Mouse (Mus musculus): Measurements from ENCODE around the gene Tmem9b. TPM values are rescaled to one million over a fixed set of nuclear protein-coding genes. Genes with fewer than 3 reads are reported as not detected.

The Tmem9b gene
- polyA plus RNA-seq, 1 experiment: 14.5 TPM

DNA sequence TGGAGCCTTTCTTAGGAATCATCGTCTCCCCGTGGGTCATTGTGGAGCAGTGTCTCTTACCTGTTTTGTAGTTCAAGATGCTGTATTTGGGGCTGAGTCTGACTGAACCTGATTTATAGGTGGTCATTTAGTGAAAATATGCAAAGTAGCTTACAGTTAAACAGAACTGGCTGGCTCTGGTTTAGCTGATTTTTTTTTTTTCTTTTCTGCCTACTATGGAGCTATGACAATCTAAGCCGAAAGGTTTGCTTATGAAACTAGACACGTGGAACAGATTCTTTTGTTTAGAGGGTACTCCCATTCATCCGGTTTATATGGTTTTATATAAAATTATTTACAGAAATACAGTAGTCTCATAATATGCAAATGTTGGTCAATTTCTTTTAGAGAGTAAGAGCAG is 21.0 kb downstream of the Tmem9b start, which contains the start of gene Ascl3:
Gene Ascl3, minus strand, starts transcription at position 101 of the 400 bp plus-strand sequence.
- Histone ChIP-seq H3K27me3 (ENCODE audit: control insufficient read depth, insufficient read depth, low read length, poor library complexity, severe bottlenecking) (no peaks in the 10 kb centered on the region), H3K9ac (ENCODE audit: low read depth, poor library complexity, severe bottlenecking) (no peak within 1 kb of the TSS), H3K27ac (ENCODE audit: insufficient read depth, low read length) (no peak within 1 kb of the TSS), H3K9me3 (replicated peaks; ENCODE audit: control insufficient read depth, insufficient read depth, low read length, poor library complexity, severe bottlenecking) (no peaks in the 10 kb centered on the region), H3K4me1 (ENCODE audit: control insufficient read depth, insufficient read depth, low read length) (no peaks in the 10 kb centered on the region), H3K36me3 (ENCODE audit: control insufficient read depth, insufficient read depth, low read length, poor library complexity, severe bottlenecking) (no peaks in the 10 kb centered on the region), H3K4me3 (ENCODE audit: low read depth, low read length) (no peak within 1 kb of the TSS)
- TF ChIP-seq CTCF (IDR thresholded peaks at IDR 0.05; ENCODE audit: low read depth, low read length) (no peak), EP300 (IDR thresholded peaks at IDR 0.05; ENCODE audit: insufficient read depth, low read depth, low read length) (no peak), POLR2A (IDR thresholded peaks at IDR 0.05; ENCODE audit: insufficient read depth, low read length) (no peak)

DNA sequence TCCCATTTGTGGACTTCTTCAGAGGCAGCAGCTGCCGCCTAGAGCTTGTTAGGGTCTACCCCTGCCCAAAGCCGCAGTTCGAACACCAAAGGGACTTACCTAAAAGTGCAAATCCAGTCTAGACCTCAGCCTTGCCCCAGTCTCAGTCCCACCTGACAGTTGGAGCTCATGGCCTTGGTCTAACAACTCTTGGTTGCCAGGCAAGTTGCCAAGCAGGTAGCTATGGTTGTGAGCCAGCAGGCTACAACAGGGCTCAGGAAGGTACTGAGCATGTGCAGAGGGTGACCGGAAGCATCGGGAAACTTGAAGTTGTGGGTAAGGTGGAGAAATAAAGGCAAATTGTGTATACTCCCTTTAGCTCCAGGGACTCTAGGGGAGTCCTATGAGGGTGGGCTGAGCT is 29.0 kb downstream of the Tmem9b start, which contains the start of gene BC051019:
Gene BC051019, minus strand, starts transcription at position 154 of the 400 bp plus-strand sequence.
- Histone ChIP-seq H3K27ac (ENCODE audit: insufficient read depth, low read length) (no peak within 1 kb of the TSS), H3K4me3 (ENCODE audit: low read depth, low read length) (no peak within 1 kb of the TSS), H3K36me3 (ENCODE audit: control insufficient read depth, insufficient read depth, low read length, poor library complexity, severe bottlenecking) (no peaks in the 10 kb centered on the region), H3K4me1 (ENCODE audit: control insufficient read depth, insufficient read depth, low read length) (no peaks in the 10 kb centered on the region), H3K9me3 (replicated peaks; ENCODE audit: control insufficient read depth, insufficient read depth, low read length, poor library complexity, severe bottlenecking) (0 out of 2 replicates have a peak, but pooled peaks cover 3% of the 10 kb centered on the region), H3K27me3 (ENCODE audit: control insufficient read depth, insufficient read depth, low read length, poor library complexity, severe bottlenecking) (no peaks in the 10 kb centered on the region), H3K9ac (ENCODE audit: low read depth, poor library complexity, severe bottlenecking) (no peak within 1 kb of the TSS)
- TF ChIP-seq CTCF (IDR thresholded peaks at IDR 0.05; ENCODE audit: low read depth, low read length): no peak
- TF ChIP-seq EP300 (IDR thresholded peaks at IDR 0.05; ENCODE audit: insufficient read depth, low read depth, low read length): no peak
- no peak for TF ChIP-seq POLR2A (IDR thresholded peaks at IDR 0.05; ENCODE audit: insufficient read depth, low read length)

DNA sequence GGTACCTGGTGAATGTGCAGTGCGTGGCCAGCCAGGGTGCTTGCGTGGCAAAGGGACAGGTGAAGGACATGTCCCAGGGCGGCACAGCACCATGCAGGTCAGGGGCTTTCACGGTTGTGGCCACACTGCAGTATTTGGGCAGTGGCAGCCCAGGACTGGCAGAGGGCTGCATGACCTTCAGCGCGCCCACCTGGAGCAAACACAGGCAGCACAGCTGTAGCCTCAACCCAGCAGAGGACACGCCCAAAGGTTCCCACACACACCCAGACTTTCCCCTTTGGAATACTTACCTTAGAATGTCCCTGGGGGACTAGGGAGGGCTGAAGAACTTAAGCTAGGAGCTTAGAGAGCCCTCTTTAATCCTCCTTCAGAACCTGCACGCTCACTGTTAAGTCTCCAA is 29.6 kb downstream of the Tmem9b start:
- Histone ChIP-seq H3K4me1 (ENCODE audit: control insufficient read depth, insufficient read depth, low read length) (no peaks in the 10 kb centered on the region), H3K9ac (ENCODE audit: low read depth, poor library complexity, severe bottlenecking) (no peak overlapping the region), H3K27ac (ENCODE audit: insufficient read depth, low read length) (no peak overlapping the region), H3K36me3 (ENCODE audit: control insufficient read depth, insufficient read depth, low read length, poor library complexity, severe bottlenecking) (no peaks in the 10 kb centered on the region), H3K9me3 (replicated peaks; ENCODE audit: control insufficient read depth, insufficient read depth, low read length, poor library complexity, severe bottlenecking) (0 out of 2 replicates have a peak, but pooled peaks cover 3% of the 10 kb centered on the region), H3K4me3 (ENCODE audit: low read depth, low read length) (no peak overlapping the region), H3K27me3 (ENCODE audit: control insufficient read depth, insufficient read depth, low read length, poor library complexity, severe bottlenecking) (no peaks in the 10 kb centered on the region)
- TF ChIP-seq CTCF (IDR thresholded peaks at IDR 0.05; ENCODE audit: low read depth, low read length) (no peak), EP300 (IDR thresholded peaks at IDR 0.05; ENCODE audit: insufficient read depth, low read depth, low read length) (no peak), POLR2A (IDR thresholded peaks at IDR 0.05; ENCODE audit: insufficient read depth, low read length) (no peak)

DNA sequence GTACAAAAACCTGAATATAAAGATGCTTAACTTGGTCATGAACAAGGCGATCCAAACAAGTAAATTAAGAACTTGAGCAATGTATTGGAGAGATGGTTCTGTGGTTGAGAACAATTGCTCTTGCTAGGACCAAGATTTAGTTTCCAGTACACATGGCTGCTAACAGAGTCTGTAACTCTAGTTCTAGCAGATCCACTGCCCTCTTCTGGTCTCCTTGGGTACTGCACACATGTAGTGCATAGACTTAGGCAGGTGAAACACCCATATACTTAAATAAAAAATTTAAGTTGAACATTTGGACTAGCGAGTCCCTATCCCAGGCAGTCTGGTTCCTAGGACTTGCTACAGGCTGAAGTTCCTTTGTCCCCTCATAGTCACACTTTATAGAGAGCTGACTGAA is 30.1 kb downstream of the Tmem9b start:
- H3K36me3 ChIP-seq (ENCODE audit: control insufficient read depth, insufficient read depth, low read length, poor library complexity, severe bottlenecking): no peaks in the 10 kb centered on the region
- no peak for TF ChIP-seq POLR2A (IDR thresholded peaks at IDR 0.05; ENCODE audit: insufficient read depth, low read length)
- TF ChIP-seq EP300 (IDR thresholded peaks at IDR 0.05; ENCODE audit: insufficient read depth, low read depth, low read length): no peak
- TF ChIP-seq CTCF (IDR thresholded peaks at IDR 0.05; ENCODE audit: low read depth, low read length): no peak

DNA sequence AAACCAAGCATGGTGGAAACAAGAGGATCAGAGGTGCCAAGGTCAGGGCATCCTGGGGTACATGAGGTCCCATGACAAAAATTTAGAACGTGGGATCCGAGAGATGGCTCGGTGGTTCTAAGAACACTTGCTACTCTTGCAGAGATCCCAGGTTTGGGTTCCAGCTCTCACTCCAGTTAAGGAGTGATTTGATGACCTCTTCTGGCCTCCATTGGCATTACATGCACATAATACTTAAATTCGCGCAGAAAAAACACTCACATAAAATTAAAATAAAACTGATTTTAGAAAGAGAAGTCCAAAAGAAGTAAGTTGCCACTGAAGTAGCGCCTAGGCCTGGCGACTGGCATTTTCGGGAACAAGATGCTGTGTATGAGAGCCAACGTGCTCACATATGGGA is 33.4 kb downstream of the Tmem9b start:
- Histone ChIP-seq H3K27ac (ENCODE audit: insufficient read depth, low read length) (no peak overlapping the region), H3K27me3 (ENCODE audit: control insufficient read depth, insufficient read depth, low read length, poor library complexity, severe bottlenecking) (no peaks in the 10 kb centered on the region), H3K9ac (ENCODE audit: low read depth, poor library complexity, severe bottlenecking) (no peak overlapping the region), H3K4me1 (ENCODE audit: control insufficient read depth, insufficient read depth, low read length) (no peaks in the 10 kb centered on the region), H3K4me3 (ENCODE audit: low read depth, low read length) (no peak overlapping the region), H3K36me3 (ENCODE audit: control insufficient read depth, insufficient read depth, low read length, poor library complexity, severe bottlenecking) (no peaks in the 10 kb centered on the region), H3K9me3 (replicated peaks; ENCODE audit: control insufficient read depth, insufficient read depth, low read length, poor library complexity, severe bottlenecking) (0 out of 2 replicates have a peak, but pooled peaks cover 3% of the 10 kb centered on the region)
- TF ChIP-seq EP300 (IDR thresholded peaks at IDR 0.05; ENCODE audit: insufficient read depth, low read depth, low read length) (no peak), POLR2A (IDR thresholded peaks at IDR 0.05; ENCODE audit: insufficient read depth, low read length) (no peak)

More for the DNA sequence above, 30.1 kb downstream of the Tmem9b start:
- Histone ChIP-seq H3K4me3 (ENCODE audit: low read depth, low read length) (no peak overlapping the region), H3K9ac (ENCODE audit: low read depth, poor library complexity, severe bottlenecking) (no peak overlapping the region), H3K27ac (ENCODE audit: insufficient read depth, low read length) (no peak overlapping the region), H3K9me3 (replicated peaks; ENCODE audit: control insufficient read depth, insufficient read depth, low read length, poor library complexity, severe bottlenecking) (0 out of 2 replicates have a peak, but pooled peaks cover 3% of the 10 kb centered on the region), H3K4me1 (ENCODE audit: control insufficient read depth, insufficient read depth, low read length) (no peaks in the 10 kb centered on the region), H3K27me3 (ENCODE audit: control insufficient read depth, insufficient read depth, low read length, poor library complexity, severe bottlenecking) (no peaks in the 10 kb centered on the region)

DNA sequence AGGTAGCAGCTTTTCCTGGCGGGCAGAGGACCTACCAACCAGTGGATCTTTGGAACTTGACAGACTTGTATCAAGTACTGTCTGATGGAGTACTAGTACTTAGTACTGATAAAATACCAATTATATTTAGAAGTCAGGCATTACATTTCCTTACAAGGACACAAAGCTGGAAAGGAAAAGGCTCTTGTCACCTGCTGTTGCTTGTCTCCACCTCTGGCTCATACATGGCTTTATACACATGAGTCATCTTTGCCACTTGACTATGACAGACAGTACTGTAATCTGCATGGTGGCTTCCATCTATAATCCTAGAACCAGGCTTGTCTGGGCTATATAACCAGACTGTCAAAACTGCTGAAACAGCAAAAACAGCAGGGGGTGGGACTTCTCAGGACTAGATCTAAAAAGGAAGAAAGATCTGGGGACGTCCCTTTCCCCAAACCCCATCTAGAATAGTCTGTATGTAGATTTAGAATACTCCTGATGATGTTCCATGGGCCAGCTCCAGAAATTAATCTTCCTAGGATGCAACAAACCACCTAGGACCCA is 39.2 kb downstream of the Tmem9b start:
- Histone ChIP-seq H3K4me3 (ENCODE audit: low read depth, low read length) (no peak overlapping the region), H3K9me3 (replicated peaks; ENCODE audit: control insufficient read depth, insufficient read depth, low read length, poor library complexity, severe bottlenecking) (no peaks in the 10 kb centered on the region), H3K27me3 (ENCODE audit: control insufficient read depth, insufficient read depth, low read length, poor library complexity, severe bottlenecking) (no peaks in the 10 kb centered on the region), H3K9ac (ENCODE audit: low read depth, poor library complexity, severe bottlenecking) (no peak overlapping the region), H3K4me1 (ENCODE audit: control insufficient read depth, insufficient read depth, low read length) (no peaks in the 10 kb centered on the region), H3K36me3 (ENCODE audit: control insufficient read depth, insufficient read depth, low read length, poor library complexity, severe bottlenecking) (peaks cover 17% of the 10 kb centered on the region), H3K27ac (ENCODE audit: insufficient read depth, low read length) (no peak overlapping the region)
- TF ChIP-seq CTCF (IDR thresholded peaks at IDR 0.05; ENCODE audit: low read depth, low read length) (no peak), EP300 (IDR thresholded peaks at IDR 0.05; ENCODE audit: insufficient read depth, low read depth, low read length) (no peak), POLR2A (IDR thresholded peaks at IDR 0.05; ENCODE audit: insufficient read depth, low read length) (no peak)

Data from ES-Bruce4 (cell line).